Mouse (Mus musculus): ENCODE measurements around the gene Cdc25a.

DNA sequence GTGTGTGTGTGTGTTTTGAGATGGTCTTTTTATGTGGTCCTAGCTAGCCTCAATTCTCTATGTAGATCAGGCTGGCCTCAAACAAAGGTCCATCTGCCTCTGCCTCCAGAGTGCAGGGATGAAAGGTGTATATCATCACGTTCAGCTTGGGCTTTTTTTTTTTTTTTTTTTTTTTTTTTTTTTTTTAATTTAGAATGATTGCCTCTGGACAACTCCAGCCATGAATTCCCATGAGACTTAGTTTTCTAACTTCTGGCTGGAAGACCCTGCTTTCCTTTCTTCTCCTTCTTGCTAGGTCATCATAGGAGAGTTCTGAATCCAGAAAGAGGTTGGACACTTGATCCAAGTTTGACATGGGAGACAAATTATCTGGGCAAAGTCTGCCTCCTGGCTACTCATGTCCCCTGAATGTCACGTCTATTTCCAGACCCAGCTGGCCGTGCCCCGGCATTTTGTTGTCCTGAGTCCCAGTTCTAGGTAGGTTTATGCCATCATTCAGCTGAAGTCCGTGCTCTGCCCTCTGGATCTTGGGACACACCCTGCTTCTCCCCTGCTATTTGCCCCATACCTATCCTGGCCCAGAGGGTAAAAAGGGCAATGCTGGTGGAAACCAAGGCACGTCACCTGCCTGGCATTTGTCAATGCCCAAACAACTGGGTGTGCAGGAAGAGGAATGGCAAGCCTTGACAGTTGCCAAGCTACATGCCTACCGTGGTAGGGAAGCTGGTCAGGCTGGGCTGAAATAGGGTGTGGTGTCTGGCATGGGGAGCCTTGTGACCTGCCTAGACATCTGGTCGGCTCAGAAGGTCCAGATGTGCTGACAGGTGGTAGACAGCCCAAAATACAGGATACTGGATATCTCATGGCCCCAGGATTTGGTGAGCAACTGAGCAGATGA, 21.1 kb downstream of the Cdc25a start:
- TF ChIP-seq EP300 (optimal IDR thresholded peaks at IDR 0.05) (no peak), CTCF (IDR thresholded peaks at IDR 0.05; ENCODE audit: low read depth) (no peak)
